Mouse (Mus musculus) myocyte (in vitro differentiated cells): ENCODE data around the gene Adgre5.

Experiments
- CEBPB ChIP-seq: IDR thresholded peaks from 2 replicates; pipeline ENCODE4 v1.6.1; 2011; ENCODE audit warnings: mild to moderate bottlenecking, moderate library complexity; ENCODE audit not compliant: poor library complexity, insufficient read depth, severe bottlenecking
- E2F4 ChIP-seq: IDR thresholded peaks from one replicate; pipeline ENCODE4 v1.6.1; 2011; ENCODE audit warnings: mild to moderate bottlenecking, control low read depth, moderate library complexity; ENCODE audit not compliant: insufficient read depth
- MAX ChIP-seq: IDR thresholded peaks from one replicate; pipeline ENCODE4 v1.6.1; 2011; ENCODE audit warnings: low read depth, mild to moderate bottlenecking, control low read depth
- MYOD1 ChIP-seq, 3 experiments: IDR thresholded peaks; one replicate each; pipeline ENCODE4 v1.6.1; 2011; ENCODE audit warnings: control low read depth in 2 of 3, low read depth in 2 of 3, mild to moderate bottlenecking in 2 of 3, moderate library complexity in 1 of 3; ENCODE audit not compliant: insufficient read length in 2 of 3, control insufficient read depth in 1 of 3
- MYOG ChIP-seq, 3 experiments: IDR thresholded peaks; one replicate each; pipeline ENCODE4 v1.6.1; 2011; ENCODE audit warnings: control low read depth in 2 of 3, low read depth in 2 of 3, mild to moderate bottlenecking in 2 of 3; ENCODE audit not compliant: insufficient read length in 2 of 3, control insufficient read depth in 1 of 3, insufficient read depth in 1 of 3
- POLR2A ChIP-seq: IDR thresholded peaks from one replicate; pipeline ENCODE4 v1.6.1; 2011; ENCODE audit warnings: low read depth, mild to moderate bottlenecking, control low read depth, moderate library complexity; ENCODE audit not compliant: insufficient read length
- POLR2AphosphoS2 ChIP-seq: IDR thresholded peaks from one replicate; pipeline ENCODE4 v1.6.1; 2011; ENCODE audit warnings: low read depth, control low read depth; ENCODE audit not compliant: insufficient read length
- SRF ChIP-seq: IDR thresholded peaks from one replicate; pipeline ENCODE4 v1.6.1; 2011; ENCODE audit warnings: low read depth; ENCODE audit not compliant: control insufficient read depth, insufficient read length
- TCF12 ChIP-seq: IDR thresholded peaks from one replicate; pipeline ENCODE4 v1.6.1; 2011; ENCODE audit warnings: mild to moderate bottlenecking, control low read depth; ENCODE audit not compliant: poor library complexity, insufficient read depth, severe bottlenecking
- USF1 ChIP-seq: IDR thresholded peaks from one replicate; pipeline ENCODE4 v1.6.1; 2011; ENCODE audit warnings: low read depth, mild to moderate bottlenecking, control low read depth, moderate library complexity

DNA sequence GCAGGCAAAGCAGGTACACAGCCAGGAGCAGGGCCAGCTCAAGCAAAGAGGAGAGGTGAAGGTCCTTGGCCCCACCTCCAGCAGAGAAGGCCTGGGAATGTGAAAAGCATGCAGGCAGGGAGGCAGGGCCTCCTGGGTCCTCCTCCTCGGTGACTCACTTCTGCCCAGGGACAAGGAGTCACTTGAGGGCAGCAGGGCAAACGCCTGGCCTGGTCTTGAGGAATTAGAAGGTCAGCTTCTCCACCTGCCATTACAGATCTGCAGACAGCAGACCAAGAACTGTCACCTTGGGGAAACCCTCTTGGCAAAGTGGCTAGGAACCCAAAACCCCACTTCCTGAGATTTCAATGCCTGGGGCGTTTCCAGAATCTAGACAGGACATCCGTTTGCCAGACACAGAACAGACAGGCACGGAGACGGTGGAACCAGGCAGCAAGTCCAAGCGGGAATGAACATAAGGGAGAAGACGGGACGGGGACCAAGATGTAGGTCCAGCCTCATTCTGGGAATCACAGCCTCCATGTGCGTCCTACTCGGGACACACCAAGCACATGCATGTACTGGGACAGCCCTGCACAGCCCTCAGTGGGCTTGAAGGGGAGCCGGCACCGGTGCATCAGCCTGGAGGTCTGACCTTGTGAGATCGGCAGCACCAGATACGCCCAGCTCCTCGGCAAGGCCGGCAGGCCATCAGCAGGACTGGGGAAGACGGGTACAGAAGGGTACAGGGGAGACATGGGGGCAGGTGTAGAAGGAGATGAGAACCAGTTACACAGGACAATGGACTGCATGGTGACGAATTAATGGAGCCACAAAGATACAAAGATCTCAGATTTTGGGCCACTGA, 43.5 kb downstream of the Adgre5 start:
- TF ChIP-seq SRF (no peak), POLR2A (peak; percentile 30), USF1 (no peak), POLR2AphosphoS2 (no peak), MAX (no peak), MYOD1 (IDR thresholded peaks at IDR 0.05; ENCODE audit: control insufficient read depth in 1 of 3, insufficient read length in 2 of 3, low read depth in 2 of 3) (peak; percentile 16 to 69 (median 43)), TCF12 (no peak), CEBPB (no peak), E2F4 (no peak), MYOG (IDR thresholded peaks at IDR 0.05; ENCODE audit: control insufficient read depth in 1 of 3, insufficient read depth in 1 of 3, insufficient read length in 2 of 3, low read depth in 2 of 3) (peak in 1 of 3 experiments; percentile 32)
